Mouse (Mus musculus): Measurements from ENCODE around the gene Tmigd1. TPM values are rescaled to one million over a fixed set of nuclear protein-coding genes. Genes with fewer than 3 reads are reported as not detected.
"Not testable (repeated sequence)": the region's sequence is repeated elsewhere in the genome, so short reads cannot be mapped to it uniquely, and the experiment has no call there.

Tmigd1 gene
- polyA plus RNA-seq, 1 experiment from 2014 or later = not detected

- Histone ChIP-seq H3K4me1 (ENCODE audit: control insufficient read depth, insufficient read depth, low read length) (no peaks in the 10 kb centered on the region), H3K9me3 (ENCODE audit: control insufficient read depth, low read length) (no peaks in the 10 kb centered on the region), H3K27ac (ENCODE audit: low read depth, low read length) (no peak overlapping the region), H3K36me3 (ENCODE audit: control insufficient read depth, insufficient read depth, low read length) (no peaks in the 10 kb centered on the region), H3K4me3 (ENCODE audit: low read depth, low read length) (no peak overlapping the region), H3K27me3 (ENCODE audit: control insufficient read depth, insufficient read depth, low read length) (no peaks in the 10 kb centered on the region), H3K4me2 (no peak overlapping the region), H3K9ac (ENCODE audit: low read length) (no peak overlapping the region)
- ATAC-seq (ENCODE audit: low FRiP score) = no peak
- DNase-seq (ENCODE audit: low spot score, missing footprints) = no peak
- WGBS = 85% methylated on average over 7 of the region's 7 CpGs
These were observed 12.4 kb downstream of the Tmigd1 start for GRCm38 (mm10) chr11:76914366-76914765.

- WGBS = 44% methylated on average over 13 of the region's 13 CpGs
- Histone ChIP-seq H3K36me3 (ENCODE audit: control insufficient read depth, insufficient read depth, low read length) (no peaks in the 10 kb centered on the region), H3K27ac (ENCODE audit: low read depth, low read length) (no peak overlapping the region), H3K27me3 (ENCODE audit: control insufficient read depth, insufficient read depth, low read length) (no peaks in the 10 kb centered on the region), H3K4me2 (no peak overlapping the region), H3K4me3 (ENCODE audit: low read depth, low read length) (no peak overlapping the region), H3K9me3 (ENCODE audit: control insufficient read depth, low read length) (no peaks in the 10 kb centered on the region), H3K4me1 (ENCODE audit: control insufficient read depth, insufficient read depth, low read length) (no peaks in the 10 kb centered on the region), H3K9ac (ENCODE audit: low read length) (no peak overlapping the region)
- DNase-seq (ENCODE audit: low spot score, missing footprints) (no peak), ATAC-seq (ENCODE audit: low FRiP score) (no peak)
These were observed 14.7 kb downstream of the Tmigd1 start for GRCm38 (mm10) chr11:76916539-76917229.

GRCm38 (mm10) chr11:76917230-76917548 lies 15.2 kb downstream of the Tmigd1 start:
- 43% methylated on average over 3 of the region's 3 CpGs for WGBS
- no peak overlapping the region for H3K4me2 ChIP-seq

GRCm38 (mm10) chr11:76920607-76921006 lies 18.6 kb downstream of the Tmigd1 start:
- no peak overlapping the region for H3K4me2 ChIP-seq
- WGBS = 65% methylated on average over 1 of the region's 1 CpGs

More at GRCm38 (mm10) chr11:76917230-76917548, 15.2 kb downstream of the Tmigd1 start:
- Histone ChIP-seq H3K9ac (ENCODE audit: low read length) (no peak overlapping the region), H3K36me3 (ENCODE audit: control insufficient read depth, insufficient read depth, low read length) (no peaks in the 10 kb centered on the region), H3K27ac (ENCODE audit: low read depth, low read length) (no peak overlapping the region), H3K27me3 (ENCODE audit: control insufficient read depth, insufficient read depth, low read length) (no peaks in the 10 kb centered on the region), H3K4me3 (ENCODE audit: low read depth, low read length) (no peak overlapping the region), H3K9me3 (ENCODE audit: control insufficient read depth, low read length) (no peaks in the 10 kb centered on the region), H3K4me1 (ENCODE audit: control insufficient read depth, insufficient read depth, low read length) (no peaks in the 10 kb centered on the region)
- no peak for DNase-seq (ENCODE audit: low spot score, missing footprints)
- ATAC-seq (ENCODE audit: low FRiP score) = no peak

GRCm38 (mm10) chr11:76924759-76925236 lies 22.8 kb downstream of the Tmigd1 start, which contains the start of gene Blmh:
Gene Blmh (plus strand): TSS chr11:76924809.
- no peak within 1 kb of the TSS for H3K9ac ChIP-seq (ENCODE audit: low read length)
- H3K9me3 ChIP-seq (ENCODE audit: control insufficient read depth, low read length) = no peaks in the 10 kb centered on the region
- H3K4me3 ChIP-seq (ENCODE audit: low read depth, low read length) = no peak within 1 kb of the TSS
- no peak within 1 kb of the TSS for H3K4me2 ChIP-seq
- WGBS = 91% methylated on average over 6 of the region's 6 CpGs
- ATAC-seq (ENCODE audit: low FRiP score) (no peak), DNase-seq (ENCODE audit: low spot score, missing footprints) (no peak)
- no peaks in the 10 kb centered on the region for H3K27me3 ChIP-seq (ENCODE audit: control insufficient read depth, insufficient read depth, low read length)
- no peaks in the 10 kb centered on the region for H3K4me1 ChIP-seq (ENCODE audit: control insufficient read depth, insufficient read depth, low read length)
- H3K36me3 ChIP-seq (ENCODE audit: control insufficient read depth, insufficient read depth, low read length) = no peaks in the 10 kb centered on the region
- no peak within 1 kb of the TSS for H3K27ac ChIP-seq (ENCODE audit: low read depth, low read length)

More at GRCm38 (mm10) chr11:76920607-76921006, 18.6 kb downstream of the Tmigd1 start:
- Histone ChIP-seq H3K9ac (ENCODE audit: low read length) (no peak overlapping the region), H3K4me3 (ENCODE audit: low read depth, low read length) (no peak overlapping the region), H3K27ac (ENCODE audit: low read depth, low read length) (no peak overlapping the region), H3K9me3 (ENCODE audit: control insufficient read depth, low read length) (no peaks in the 10 kb centered on the region), H3K27me3 (ENCODE audit: control insufficient read depth, insufficient read depth, low read length) (no peaks in the 10 kb centered on the region), H3K4me1 (ENCODE audit: control insufficient read depth, insufficient read depth, low read length) (no peaks in the 10 kb centered on the region), H3K36me3 (ENCODE audit: control insufficient read depth, insufficient read depth, low read length) (no peaks in the 10 kb centered on the region)
- no peak for DNase-seq (ENCODE audit: low spot score, missing footprints)
- no peak for ATAC-seq (ENCODE audit: low FRiP score)

GRCm38 (mm10) chr11:76928586-76928985 lies 26.6 kb downstream of the Tmigd1 start:
- not testable (repeated sequence) for H3K27ac ChIP-seq (ENCODE audit: low read depth, low read length); DNase-seq (ENCODE audit: low spot score, missing footprints); H3K4me1 ChIP-seq (ENCODE audit: control insufficient read depth, insufficient read depth, low read length); H3K9ac ChIP-seq (ENCODE audit: low read length); ATAC-seq (ENCODE audit: low FRiP score); H3K4me2 ChIP-seq; H3K9me3 ChIP-seq (ENCODE audit: control insufficient read depth, low read length); H3K27me3 ChIP-seq (ENCODE audit: control insufficient read depth, insufficient read depth, low read length); H3K4me3 ChIP-seq (ENCODE audit: low read depth, low read length); H3K36me3 ChIP-seq (ENCODE audit: control insufficient read depth, insufficient read depth, low read length)
- WGBS = 93% methylated on average over 8 of the region's 8 CpGs

GRCm38 (mm10) chr11:76933209-76933608 lies 31.2 kb downstream of the Tmigd1 start:
- Histone ChIP-seq H3K4me1 (ENCODE audit: control insufficient read depth, insufficient read depth, low read length) (no peaks in the 10 kb centered on the region), H3K4me2 (no peak overlapping the region), H3K27me3 (ENCODE audit: control insufficient read depth, insufficient read depth, low read length) (no peaks in the 10 kb centered on the region), H3K4me3 (ENCODE audit: low read depth, low read length) (no peak overlapping the region), H3K36me3 (ENCODE audit: control insufficient read depth, insufficient read depth, low read length) (no peaks in the 10 kb centered on the region), H3K9ac (ENCODE audit: low read length) (no peak overlapping the region), H3K27ac (ENCODE audit: low read depth, low read length) (no peak overlapping the region), H3K9me3 (ENCODE audit: control insufficient read depth, low read length) (no peaks in the 10 kb centered on the region)
- ATAC-seq (ENCODE audit: low FRiP score) = no peak
- 73% methylated on average over 3 of the region's 3 CpGs for WGBS
- no peak for DNase-seq (ENCODE audit: low spot score, missing footprints)

GRCm38 (mm10) chr11:76936578-76936977 lies 34.6 kb downstream of the Tmigd1 start:
- H3K9ac ChIP-seq (ENCODE audit: low read length) = no peak overlapping the region
- no peaks in the 10 kb centered on the region for H3K9me3 ChIP-seq (ENCODE audit: control insufficient read depth, low read length)
- no peak for DNase-seq (ENCODE audit: low spot score, missing footprints)
- no peak for ATAC-seq (ENCODE audit: low FRiP score)
- H3K4me1 ChIP-seq (ENCODE audit: control insufficient read depth, insufficient read depth, low read length) = no peaks in the 10 kb centered on the region
- H3K4me3 ChIP-seq (ENCODE audit: low read depth, low read length) = no peak overlapping the region
- 76% methylated on average over 5 of the region's 5 CpGs for WGBS
- no peaks in the 10 kb centered on the region for H3K27me3 ChIP-seq (ENCODE audit: control insufficient read depth, insufficient read depth, low read length)
- H3K36me3 ChIP-seq (ENCODE audit: control insufficient read depth, insufficient read depth, low read length) = no peaks in the 10 kb centered on the region
- H3K4me2 ChIP-seq = no peak overlapping the region
- no peak overlapping the region for H3K27ac ChIP-seq (ENCODE audit: low read depth, low read length)

- Histone ChIP-seq H3K4me2 (peak overlapping the region; percentile 75), H3K9me3 (ENCODE audit: control insufficient read depth, low read length) (no peaks in the 10 kb centered on the region), H3K36me3 (ENCODE audit: control insufficient read depth, insufficient read depth, low read length) (no peaks in the 10 kb centered on the region), H3K27ac (ENCODE audit: low read depth, low read length) (peak overlapping the region; percentile 51; the same call in 1 of the 2 replicates), H3K27me3 (ENCODE audit: control insufficient read depth, insufficient read depth, low read length) (no peaks in the 10 kb centered on the region), H3K4me3 (ENCODE audit: low read depth, low read length) (peak overlapping the region; percentile 96), H3K4me1 (ENCODE audit: control insufficient read depth, insufficient read depth, low read length) (peaks cover 5% of the 10 kb centered on the region), H3K9ac (ENCODE audit: low read length) (peak overlapping the region; percentile 89)
- ATAC-seq (ENCODE audit: low FRiP score) (no peak), DNase-seq (ENCODE audit: low spot score, missing footprints) (no peak)
- 69% methylated on average over 6 of the region's 6 CpGs for WGBS
These were observed 42.9 kb downstream of the Tmigd1 start for GRCm38 (mm10) chr11:76944839-76945238.

Measured in midbrain, embryonic 11.5 days (tissue).